Mouse (Mus musculus): ENCODE data around the gene Casc3.
A peak's percentile ranks its signal among the peaks of the same experiment; 100 is the strongest.
"Not testable (repeated sequence)": the region's sequence is repeated elsewhere in the genome, so short reads cannot be mapped to it uniquely, and the experiment has no call there.

The Casc3 gene

DNA sequence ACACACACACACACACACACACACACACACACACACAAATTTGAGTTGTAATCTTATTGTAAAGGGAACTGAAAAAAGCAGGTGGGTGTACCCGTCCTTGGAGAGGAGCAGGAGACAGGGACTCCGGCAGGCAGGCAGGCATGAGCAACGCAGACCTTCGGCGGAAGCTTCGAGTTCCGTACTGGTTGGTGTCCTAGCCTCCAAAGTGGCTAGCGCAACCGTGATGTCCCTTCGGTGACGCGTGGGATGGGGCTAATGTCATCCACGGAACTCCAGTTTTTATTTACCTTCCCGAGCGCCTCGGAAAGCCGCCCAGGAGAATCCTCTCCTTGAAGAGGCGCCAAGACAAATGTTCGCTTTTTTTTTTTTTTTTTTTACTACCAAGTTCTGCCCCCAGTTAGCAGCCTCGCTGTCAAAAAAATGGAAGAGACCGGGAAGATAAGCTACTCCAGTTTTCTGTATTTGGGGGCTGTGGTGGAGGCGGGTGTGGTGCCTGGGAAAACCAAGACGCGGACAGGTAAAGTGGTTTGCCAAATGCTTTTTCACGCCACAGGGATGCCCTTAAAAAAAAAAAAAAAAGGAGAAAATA is 15.4 kb upstream of the Casc3 start:
- no peak for DNase-seq (ENCODE audit: extremely low spot score)

DNA sequence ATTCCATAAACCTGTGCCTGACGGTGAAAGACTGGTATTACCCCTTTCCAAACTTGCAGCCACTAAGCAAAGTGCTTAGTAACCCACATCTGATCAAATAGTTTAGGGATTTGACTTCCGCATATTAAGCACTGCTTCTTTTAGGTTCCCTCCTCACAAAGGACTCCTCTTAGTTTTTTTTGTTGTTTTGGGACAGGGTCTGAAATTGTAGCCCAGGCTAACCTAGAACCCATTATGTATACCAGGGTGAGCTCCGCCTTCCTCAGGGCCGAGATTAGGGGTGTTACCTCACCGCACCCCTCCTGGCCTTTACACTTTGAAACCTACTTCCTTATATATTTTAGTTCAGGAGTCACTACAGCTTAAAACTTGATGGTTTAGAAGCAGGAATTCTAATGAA is 14.9 kb upstream of the Casc3 start:
- no peak for DNase-seq (ENCODE audit: extremely low spot score)

DNA sequence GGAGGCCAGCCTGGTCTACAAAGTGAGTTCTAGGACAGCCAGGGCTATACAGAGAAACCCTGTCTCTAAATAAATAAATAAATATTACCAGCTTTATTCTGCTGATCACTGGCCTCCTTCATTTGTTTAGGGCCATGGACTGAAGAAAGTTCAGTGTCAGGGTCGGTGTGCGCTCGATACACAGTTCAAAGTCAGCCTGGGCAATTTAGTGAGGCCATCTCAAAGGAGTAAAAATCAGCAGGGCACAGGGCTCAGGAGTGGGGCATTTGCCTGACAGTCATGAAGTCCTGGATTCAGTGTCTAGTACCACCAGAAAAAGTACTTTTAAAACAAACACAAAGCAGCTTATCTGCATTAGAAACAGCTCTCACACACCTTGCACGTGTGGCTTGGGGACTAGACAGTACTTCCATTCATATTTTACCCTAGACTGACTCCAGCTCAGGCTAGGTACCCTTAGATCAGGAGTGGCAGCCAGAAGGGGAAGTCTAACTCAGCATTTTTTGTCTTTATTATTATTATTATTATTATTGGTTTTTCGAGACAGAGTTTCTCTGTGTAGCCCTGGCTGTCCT is 14.0 kb upstream of the Casc3 start:
- no peak for DNase-seq (ENCODE audit: extremely low spot score)

DNA sequence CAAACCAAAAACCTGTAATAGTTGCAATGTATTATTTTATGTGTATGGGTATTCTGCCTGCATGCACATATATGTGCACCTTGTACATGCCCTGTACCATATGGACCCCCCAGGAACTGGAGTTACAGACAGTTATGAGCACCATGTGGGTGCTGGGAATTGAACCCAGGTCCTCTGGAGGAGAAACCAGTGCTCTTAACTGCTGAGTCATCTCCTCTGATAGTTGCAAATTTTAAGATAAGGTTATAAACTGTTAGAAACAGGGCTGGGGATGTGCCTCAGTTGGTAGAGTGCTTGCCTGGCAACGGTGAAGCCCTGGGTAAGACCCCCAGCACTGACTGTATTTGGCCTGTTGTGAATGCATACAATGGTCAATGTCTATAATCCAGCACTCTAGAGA is 13.3 kb upstream of the Casc3 start:
- no peak for DNase-seq (ENCODE audit: extremely low spot score)

DNA sequence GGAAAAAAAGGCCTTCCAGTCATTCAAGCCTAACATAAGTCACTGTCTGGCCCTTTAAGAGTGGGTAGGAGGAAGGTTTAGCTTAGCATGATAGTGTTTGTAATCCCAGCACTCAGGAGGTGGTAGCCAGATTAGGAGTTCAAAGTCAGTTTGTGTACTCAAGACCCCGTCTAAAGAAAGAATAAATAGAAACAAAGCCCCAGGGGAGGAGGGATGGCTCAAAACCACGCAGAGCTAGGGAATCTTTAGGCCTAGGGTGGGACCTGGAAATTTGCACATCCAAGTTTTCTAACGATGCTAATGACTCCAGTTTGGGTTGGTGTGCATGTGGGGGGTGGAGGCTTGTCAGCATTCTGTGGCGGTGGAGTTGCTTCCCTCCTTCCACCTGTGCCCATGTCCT is 12.6 kb upstream of the Casc3 start:
- no peak for DNase-seq (ENCODE audit: extremely low spot score)

DNA sequence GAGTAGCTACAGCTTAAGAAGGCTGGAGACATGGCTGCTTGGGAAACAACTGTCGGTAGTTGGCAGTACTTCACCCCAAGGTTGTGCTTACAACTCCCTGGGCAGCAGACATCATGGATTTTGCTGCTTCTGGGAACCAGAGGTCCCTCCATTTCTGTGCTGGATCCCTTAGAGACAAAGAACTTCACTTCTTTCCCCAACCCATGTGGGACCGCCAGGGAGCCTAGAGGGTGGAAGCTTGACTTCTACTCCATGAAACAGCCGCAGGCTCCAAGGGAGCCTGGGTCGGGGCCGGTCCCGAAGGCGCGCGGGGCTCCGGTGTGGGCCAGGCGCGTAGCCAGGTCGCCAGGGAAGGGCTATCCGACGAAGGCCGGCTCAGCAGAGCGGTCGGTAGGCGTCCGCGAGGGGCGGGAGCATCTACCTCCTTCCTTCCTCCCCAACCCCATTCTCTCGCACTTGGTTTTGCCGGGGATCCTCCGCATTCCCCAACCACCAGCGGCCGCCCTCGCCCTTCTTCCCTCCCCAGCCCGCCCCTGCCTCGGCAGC is 10.2 kb upstream of the Casc3 start:
- DNase-seq (ENCODE audit: extremely low spot score): no peak

DNA sequence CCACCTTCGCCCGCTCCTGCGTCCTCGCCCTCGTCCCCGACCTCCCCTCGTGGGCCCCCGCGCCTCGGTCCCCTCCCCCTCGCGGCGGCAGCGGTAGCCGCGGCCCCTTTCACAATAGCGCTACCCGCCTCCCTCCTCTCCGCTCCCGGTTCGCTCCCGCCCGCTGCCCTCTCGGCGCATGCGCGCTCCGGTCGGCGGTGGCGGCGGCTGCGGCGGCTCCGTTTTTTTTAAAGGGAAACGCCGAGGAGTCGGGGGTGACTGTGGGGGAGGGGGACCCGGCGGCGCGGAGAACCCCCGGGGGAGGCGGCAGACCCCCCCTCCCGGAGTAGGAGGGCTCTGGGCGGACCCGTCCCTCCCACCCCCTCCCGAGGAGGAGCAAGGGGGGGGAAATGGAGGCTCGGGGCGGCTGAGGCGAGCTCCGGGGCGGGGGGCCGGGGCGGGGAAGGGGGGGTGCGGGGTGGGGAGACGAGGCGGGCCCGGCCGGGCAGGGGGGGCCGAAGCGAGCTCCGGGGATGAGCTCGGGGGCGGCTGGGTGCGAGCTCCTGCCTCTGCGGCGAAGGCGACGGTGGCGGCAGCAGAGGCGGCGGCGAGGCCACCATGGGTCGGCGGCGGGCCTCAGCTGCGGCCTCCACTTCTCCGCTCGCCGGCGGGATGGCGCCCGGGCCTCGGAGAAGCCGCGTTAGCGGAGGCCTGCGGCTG is 9.5 kb upstream of the Casc3 start, which contains the start of gene Msl1:
Gene Msl1 (plus strand): TSS at position 502 of the 699 bp plus-strand sequence.
- DNase-seq (ENCODE audit: extremely low spot score): peak; percentile 96

DNA sequence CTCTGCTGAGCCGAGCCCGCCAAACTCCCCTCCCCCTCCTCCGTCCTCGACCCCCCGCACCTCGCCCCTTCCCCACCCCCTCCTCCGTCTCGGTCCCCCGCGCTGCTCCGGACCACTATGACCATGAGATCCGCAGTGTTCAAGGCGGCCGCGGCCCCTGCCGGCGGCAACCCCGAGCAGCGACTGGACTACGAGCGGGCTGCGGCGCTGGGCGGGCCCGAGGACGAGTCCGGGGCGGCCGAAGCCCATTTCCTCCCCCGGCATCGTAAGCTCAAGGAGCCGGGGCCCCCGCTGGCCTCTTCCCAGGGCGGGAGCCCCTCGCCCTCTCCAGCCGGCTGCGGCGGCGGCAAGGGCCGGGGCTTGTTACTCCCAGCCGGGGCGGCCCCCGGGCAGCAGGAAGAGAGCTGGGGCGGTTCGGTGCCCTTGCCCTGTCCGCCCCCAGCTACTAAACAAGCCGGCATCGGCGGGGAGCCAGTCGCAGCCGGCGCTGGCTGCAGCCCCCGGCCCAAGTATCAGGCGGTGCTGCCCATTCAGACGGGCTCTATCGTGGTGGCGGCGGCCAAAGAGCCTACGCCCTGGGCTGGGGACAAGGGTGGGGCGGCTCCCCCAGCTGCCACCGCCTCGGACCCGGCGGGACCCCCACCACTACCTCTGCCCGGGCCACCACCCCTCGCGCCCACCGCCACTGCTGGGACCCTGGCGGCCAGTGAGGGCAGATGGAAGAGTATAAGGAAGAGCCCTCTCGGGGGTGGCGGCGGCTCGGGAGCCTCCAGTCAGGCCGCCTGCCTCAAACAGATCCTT is 8.8 kb upstream of the Casc3 start:
- no peak for DNase-seq (ENCODE audit: extremely low spot score)

DNA sequence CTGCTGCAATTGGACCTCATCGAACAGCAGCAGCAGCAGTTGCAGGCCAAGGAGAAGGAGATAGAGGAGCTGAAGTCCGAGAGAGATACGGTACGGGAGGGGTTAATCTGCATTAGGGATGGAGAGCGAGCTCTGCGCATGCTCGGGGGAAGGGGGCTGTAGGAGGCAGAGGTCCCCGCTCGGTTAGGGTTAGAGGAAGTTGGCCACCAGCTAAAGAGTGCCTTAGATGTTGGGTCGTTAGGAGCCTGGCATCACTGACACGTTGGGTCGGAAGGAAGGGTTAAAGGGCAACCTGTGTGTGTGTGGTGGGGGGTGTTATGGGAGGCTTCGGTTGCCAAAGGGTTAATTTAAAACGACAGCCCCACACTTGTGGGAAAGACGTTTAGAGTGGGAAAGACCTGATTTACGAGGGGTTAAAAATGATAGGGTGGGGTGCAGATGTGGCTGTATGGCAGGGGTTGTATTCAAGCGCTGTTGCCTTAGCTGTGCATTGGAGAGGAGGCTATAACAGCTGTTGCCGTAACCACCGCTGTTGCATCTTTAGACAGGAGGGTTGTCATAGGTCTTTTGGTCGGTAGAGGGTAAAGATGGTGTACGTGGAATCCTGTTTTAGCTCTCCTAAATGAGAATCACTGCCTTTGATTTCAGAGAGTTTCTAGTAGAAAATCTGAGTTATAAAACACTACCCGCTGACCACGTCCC is 8.0 kb upstream of the Casc3 start:
- peak; percentile 83 for DNase-seq (ENCODE audit: extremely low spot score)

DNA sequence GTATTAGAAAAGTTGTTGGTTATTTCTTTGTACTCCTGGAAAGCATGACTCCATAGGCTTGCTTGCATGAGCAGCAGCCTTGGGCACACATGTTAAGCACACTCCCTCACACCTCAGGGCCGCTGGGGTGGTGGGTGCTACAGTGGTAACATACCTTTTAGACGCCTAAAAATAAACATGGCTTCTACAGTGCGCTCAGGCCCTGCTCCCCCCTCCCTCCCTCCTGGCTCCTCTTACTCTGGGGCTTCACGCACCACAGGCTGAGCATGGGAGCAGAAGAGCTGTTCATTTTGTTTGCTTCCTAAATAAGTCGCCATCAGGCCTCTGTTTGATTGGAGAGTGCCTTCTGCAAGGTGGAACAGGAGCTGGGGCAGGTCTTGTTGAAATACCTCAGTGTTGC is 7.4 kb upstream of the Casc3 start:
- DNase-seq (ENCODE audit: extremely low spot score): no peak

DNA sequence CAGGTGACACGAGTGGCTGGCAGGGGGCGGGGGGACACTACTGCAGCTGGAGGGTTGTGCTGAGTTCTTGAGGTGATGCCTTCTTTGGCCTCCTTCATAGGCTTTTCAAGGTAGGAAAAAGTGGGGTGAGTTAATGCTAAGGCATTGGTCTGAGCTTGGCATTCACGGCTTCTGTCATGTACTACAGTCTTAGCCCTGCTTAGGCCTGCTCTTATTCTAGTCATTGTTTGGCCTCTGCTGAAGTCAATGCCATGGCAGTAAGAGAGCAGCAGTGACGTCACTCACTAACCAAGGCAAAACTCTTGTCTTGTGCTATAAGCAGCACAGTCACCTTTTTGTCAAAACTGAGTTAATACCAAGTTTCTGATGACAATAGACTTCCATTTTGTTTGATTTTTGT is 6.8 kb upstream of the Casc3 start:
- DNase-seq (ENCODE audit: extremely low spot score): no peak

DNA sequence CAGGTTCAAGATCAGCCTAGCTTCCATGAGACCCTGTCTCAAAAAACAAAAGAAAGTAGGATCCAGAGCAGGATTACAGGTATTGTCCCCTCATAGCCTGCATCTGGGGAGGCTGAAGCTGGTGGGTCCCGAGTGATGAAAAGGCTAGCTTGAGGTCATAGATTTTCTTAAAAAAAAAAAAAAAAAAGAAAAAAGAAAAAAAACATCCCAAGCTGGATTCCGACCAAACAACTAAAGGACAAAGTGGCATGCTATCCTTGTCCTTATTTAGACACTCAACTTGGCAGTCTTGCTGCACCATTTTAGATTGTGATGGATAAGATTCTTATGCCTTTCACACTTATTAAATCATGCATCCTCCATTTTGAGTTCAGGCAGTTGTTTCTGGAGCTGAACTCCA is 3.7 kb downstream of the Casc3 start:
- no peak for DNase-seq (ENCODE audit: extremely low spot score)

DNA sequence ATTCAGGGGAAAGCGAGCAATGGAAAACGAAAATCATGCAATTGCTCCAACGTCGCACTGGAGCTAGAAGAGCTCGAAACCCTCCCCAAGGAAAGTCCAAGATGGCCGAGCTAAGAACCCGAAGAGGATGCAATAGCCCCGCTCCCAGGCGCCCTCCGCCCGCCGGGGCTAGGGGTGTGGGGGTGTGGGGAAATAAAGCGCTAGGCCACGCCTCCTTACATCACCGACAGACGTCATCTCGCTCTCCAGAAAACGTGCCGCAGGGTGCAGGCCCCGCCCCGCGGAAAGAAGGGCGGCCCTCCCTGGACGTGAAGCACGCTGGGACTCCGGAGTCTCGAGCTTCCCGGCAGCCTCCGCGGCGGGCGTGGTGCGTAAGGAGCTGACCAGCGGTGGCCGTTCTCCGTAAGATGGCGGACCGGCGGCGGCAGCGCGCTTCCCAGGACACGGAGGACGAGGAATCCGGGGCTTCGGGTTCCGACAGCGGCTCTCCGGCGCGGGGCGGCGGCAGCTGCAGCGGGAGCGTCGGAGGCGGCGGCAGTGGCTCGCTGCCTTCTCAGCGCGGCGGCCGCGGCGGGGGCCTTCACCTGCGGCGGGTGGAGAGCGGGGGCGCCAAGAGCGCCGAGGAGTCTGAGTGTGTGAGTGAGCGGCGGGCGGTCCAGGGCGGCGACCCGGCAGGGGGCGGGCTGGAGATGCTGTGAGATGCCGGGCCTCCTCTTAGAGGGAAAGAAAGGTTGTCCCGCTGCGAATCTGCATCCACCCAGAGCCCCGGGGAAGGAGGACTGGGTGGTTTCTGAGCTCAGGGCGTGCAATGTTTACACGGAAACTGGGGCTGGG is 5.0 kb downstream of the Casc3 start:
- peak; percentile 99 for DNase-seq (ENCODE audit: extremely low spot score)

DNA sequence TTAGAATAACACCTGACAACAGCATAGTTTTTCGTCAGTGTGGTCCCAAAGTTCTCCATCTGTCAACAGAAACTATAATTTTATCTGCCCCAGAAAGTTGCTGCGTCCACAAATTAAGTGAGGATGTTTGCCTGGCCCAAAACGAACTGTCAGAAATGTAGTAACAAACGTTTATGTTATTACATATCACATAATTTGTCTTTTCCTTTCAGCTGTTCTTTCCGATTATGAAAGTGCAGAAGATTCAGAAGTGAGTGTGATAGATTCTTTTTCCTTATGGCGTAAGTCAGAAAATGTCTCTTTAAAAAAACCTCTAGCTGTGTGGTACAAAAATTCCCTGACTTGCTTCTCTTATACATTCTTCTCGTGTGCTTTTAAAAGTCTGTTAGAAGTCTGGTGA is 6.0 kb downstream of the Casc3 start:
- DNase-seq (ENCODE audit: extremely low spot score): no peak

DNA sequence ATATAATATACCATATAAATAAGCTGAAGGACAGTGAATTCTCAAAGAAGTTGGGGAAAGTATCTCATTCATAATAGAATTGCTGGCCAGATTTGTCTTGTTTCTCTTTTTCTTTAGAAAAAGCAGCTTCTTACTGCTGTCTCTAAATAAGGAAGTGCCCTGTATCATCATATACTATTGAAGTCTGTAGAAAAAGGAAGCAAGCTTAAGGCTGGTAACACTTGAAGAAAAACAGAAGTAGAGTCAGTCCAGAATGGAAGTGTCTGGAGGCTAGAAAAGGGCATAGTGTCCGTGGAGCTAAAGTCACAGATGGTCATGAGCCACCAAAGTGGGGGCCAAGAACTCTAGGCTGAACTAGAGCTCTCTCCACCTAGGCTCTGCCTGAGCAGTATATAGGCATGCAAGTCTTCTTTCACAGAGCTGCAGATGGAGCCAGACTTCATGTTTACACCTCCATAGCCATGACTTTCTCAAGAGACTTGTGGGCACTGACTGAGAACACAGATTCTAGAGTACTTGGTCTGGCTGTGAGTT is 12.1 kb downstream of the Casc3 start:
- DNase-seq (ENCODE audit: extremely low spot score): no peak

DNA sequence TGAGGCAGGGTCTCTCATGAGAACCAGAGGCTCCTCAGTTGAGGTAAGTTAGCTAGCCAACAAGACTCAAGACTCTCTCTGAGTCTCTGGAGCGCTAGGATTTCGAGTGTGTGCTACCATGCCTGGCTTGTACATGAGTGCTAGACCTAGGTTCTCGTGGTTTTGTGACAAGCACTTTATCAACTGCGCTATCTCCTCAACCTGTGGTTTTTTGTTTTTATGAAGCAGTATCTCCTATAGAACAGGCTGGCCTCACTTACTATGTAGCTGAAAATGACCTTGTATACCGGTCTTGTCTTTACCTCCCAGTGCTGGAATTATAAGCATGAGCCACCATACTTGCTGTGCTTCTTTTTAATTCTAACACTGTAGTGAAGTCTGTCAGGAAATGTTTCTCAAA is 16.3 kb downstream of the Casc3 start:
- DNase-seq (ENCODE audit: extremely low spot score): no peak

DNA sequence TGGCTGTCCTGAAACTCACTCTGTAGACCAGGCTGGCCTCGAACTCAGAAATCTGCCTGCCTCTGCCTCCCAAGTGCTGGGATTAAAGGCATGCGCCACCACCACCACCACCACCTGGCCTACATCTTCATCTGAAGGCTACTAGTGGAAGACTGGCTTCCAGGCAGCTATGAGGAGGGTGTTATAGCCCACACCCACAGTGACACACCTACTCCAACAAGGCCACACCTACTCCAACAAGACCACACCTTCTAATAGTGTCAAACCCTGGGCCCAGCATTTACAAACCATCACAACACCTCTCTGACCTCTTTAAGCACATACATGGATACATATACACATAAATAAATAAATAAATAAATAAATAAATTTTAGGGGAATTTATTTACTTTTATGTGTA is 21.4 kb downstream of the Casc3 start:
- DNase-seq (ENCODE audit: extremely low spot score): not testable (repeated sequence)

DNA sequence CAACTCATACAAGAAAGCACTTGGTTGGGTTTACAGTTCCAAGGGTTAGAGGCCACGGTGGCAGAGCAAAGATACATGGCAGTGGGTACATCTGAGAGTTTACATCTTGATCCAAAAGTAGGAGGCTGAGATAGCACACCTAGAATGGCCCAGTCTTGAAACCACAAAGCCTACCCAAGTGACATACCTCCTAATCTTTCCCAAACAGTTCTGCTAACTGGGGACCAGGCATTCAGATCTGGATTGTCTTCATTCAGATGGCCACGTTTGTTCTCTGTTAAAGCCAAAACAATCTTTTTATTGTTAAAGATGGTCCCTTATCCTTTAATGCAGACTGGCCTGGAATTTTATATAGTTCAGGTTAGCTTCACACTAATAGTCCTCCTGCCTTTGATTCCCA is 23.2 kb downstream of the Casc3 start:
- no peak for DNase-seq (ENCODE audit: extremely low spot score)

DNA sequence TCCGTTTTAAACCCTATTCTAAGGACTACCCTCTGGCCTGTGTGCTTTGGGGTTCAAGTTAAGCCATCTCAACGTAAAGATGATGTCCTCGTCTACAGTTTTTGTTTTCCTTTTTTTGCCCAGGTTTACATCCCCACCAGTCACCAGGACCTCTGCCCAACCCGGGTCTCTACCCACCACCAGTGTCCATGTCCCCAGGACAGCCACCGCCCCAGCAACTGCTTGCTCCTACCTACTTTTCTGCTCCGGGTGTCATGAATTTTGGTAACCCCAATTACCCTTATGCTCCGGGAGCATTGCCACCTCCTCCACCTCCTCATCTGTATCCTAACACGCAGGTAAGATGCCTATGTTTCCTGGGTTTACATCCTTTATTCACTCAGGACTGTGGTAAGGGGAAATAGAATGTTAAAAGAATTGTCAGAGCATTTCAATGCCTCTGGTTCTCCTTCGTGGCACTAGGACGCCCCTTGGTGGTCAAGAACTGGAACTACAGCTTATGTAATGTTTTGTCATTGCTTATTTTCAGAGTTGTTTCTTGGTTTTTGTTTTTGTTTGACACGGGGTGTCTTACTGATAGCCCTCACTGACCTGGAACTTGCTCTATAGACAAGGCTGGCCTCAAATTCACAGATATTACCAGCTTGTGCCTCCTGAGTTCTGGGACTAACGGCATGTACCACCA is 24.5 kb downstream of the Casc3 start:
- DNase-seq (ENCODE audit: extremely low spot score): no peak

DNA sequence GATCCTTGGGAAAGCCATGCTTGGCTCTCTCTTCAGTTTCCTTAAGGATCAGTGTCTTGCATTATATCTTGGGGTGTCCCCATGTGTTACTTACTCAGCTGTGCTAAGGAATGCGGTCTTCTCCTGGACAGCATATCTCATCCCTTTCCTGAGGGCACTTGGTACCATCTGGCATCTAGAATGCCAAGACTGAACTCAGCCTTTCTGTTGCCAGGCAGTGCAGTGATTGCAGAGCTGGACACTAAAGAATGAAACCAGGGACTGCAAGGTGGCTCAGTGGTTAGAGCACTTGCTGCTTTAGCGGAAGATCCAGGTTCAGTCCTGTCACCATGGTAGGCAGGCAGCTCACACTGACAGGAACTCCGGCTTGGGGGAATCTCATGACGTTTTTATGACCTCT is 25.2 kb downstream of the Casc3 start:
- no peak for DNase-seq (ENCODE audit: extremely low spot score)
